Mouse (Mus musculus): ENCODE measurements around the gene Susd1. TPM values are rescaled to one million over a fixed set of nuclear protein-coding genes. Genes with fewer than 3 reads are reported as not detected.
A peak's percentile ranks its signal among the peaks of the same experiment; 100 is the strongest.

Gene Susd1
- polyA plus RNA-seq, 1 experiment from 2014 or later: 10.1 TPM

DNA sequence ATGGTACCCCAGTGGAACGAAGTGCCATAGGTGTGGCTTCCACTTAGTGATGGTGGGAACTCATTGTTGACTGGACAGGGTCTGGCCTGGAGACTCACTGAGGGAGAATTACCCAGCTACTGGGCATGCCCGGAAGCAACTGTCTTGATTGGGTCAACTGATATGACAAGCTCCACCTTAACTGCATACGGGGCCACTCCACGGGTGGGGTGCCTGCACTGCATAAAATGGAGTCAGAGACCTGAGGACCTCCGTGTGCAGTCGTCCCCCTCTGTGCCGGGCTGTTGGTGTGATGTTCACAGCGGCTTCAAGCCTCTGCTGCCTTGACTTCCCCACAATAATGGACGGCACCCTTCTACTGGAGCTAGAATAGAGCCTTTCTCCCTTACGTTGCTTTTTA is 79.5 kb downstream of the Susd1 start:
- 77% methylated on average over 10 of the region's 10 CpGs for WGBS
- no peak overlapping the region for H3K9ac ChIP-seq
- peak overlapping the region; percentile 81 for H3K27ac ChIP-seq
- H3K4me1 ChIP-seq: peaks cover 38% of the 10 kb centered on the region
- ATAC-seq (replicated peaks; ENCODE audit: low FRiP score): no peak
- H3K4me3 ChIP-seq (replicated peaks): no peak overlapping the region
- H3K9me3 ChIP-seq (replicated peaks): no peaks in the 10 kb centered on the region
- H3K4me2 ChIP-seq: peak overlapping the region; percentile 27; the same call in 1 of the 2 replicates
- no peaks in the 10 kb centered on the region for H3K36me3 ChIP-seq
- no peaks in the 10 kb centered on the region for H3K27me3 ChIP-seq

DNA sequence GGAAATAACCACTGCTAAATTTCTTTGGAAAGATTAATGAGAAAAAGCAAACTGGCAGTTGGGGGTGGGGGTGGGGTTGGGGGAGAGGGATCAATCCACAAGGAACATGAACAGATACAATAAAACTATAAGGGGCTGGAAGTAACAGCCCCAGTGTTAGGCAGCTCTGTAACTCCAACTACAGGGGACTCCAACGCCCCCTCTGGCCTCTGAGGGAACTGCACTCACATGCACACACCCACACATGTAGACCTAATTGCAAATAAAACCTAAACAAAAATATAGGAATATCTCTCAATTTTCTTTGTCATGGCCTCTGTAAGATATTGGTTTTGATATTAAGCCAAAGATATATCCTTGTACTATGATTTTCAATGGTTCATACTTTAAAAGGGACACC is 83.0 kb downstream of the Susd1 start:
- WGBS: 50% methylated on average over 1 of the region's 1 CpGs
- no peak for ATAC-seq (replicated peaks; ENCODE audit: low FRiP score)
- Histone ChIP-seq H3K27ac (no peak overlapping the region), H3K9me3 (replicated peaks) (no peaks in the 10 kb centered on the region), H3K4me2 (no peak overlapping the region), H3K4me1 (peaks cover 25% of the 10 kb centered on the region), H3K4me3 (replicated peaks) (no peak overlapping the region), H3K27me3 (no peaks in the 10 kb centered on the region), H3K36me3 (no peaks in the 10 kb centered on the region), H3K9ac (no peak overlapping the region)

- no peak for ATAC-seq (replicated peaks; ENCODE audit: low FRiP score)
- 89% methylated on average over 3 of the region's 3 CpGs for WGBS
These were observed 83.8 kb downstream of the Susd1 start for GRCm38 (mm10) chr4:59354666-59355065.

GRCm38 (mm10) chr4:59351938-59352337 is 86.5 kb downstream of the Susd1 start:
- no peak overlapping the region for H3K9ac ChIP-seq
- peak overlapping the region; percentile 28; the same call in 1 of the 2 replicates for H3K27ac ChIP-seq
- H3K36me3 ChIP-seq: no peaks in the 10 kb centered on the region
- WGBS: 72% methylated on average over 7 of the region's 7 CpGs
- peaks cover 16% of the 10 kb centered on the region for H3K4me1 ChIP-seq
- H3K4me2 ChIP-seq: no peak overlapping the region
- no peak overlapping the region for H3K4me3 ChIP-seq (replicated peaks)
- no peak for ATAC-seq (replicated peaks; ENCODE audit: low FRiP score)
- H3K9me3 ChIP-seq (replicated peaks): no peaks in the 10 kb centered on the region
- H3K27me3 ChIP-seq: no peaks in the 10 kb centered on the region

More at GRCm38 (mm10) chr4:59354666-59355065, 83.8 kb downstream of the Susd1 start:
- no peak overlapping the region for H3K27ac ChIP-seq
- H3K9me3 ChIP-seq (replicated peaks): no peaks in the 10 kb centered on the region
- H3K4me2 ChIP-seq: no peak overlapping the region
- no peaks in the 10 kb centered on the region for H3K36me3 ChIP-seq
- H3K4me1 ChIP-seq: peaks cover 20% of the 10 kb centered on the region
- no peaks in the 10 kb centered on the region for H3K27me3 ChIP-seq
- H3K4me3 ChIP-seq (replicated peaks): no peak overlapping the region
- no peak overlapping the region for H3K9ac ChIP-seq

- ATAC-seq (replicated peaks; ENCODE audit: low FRiP score): no peak
- Histone ChIP-seq H3K9ac (no peak overlapping the region), H3K4me1 (peaks cover 16% of the 10 kb centered on the region), H3K36me3 (no peaks in the 10 kb centered on the region), H3K4me2 (no peak overlapping the region), H3K27ac (no peak overlapping the region), H3K27me3 (no peaks in the 10 kb centered on the region), H3K4me3 (replicated peaks) (no peak overlapping the region), H3K9me3 (replicated peaks) (no peaks in the 10 kb centered on the region)
- WGBS: 93% methylated on average over 2 of the region's 2 CpGs
These were observed 88.1 kb downstream of the Susd1 start for GRCm38 (mm10) chr4:59350354-59350753.

DNA sequence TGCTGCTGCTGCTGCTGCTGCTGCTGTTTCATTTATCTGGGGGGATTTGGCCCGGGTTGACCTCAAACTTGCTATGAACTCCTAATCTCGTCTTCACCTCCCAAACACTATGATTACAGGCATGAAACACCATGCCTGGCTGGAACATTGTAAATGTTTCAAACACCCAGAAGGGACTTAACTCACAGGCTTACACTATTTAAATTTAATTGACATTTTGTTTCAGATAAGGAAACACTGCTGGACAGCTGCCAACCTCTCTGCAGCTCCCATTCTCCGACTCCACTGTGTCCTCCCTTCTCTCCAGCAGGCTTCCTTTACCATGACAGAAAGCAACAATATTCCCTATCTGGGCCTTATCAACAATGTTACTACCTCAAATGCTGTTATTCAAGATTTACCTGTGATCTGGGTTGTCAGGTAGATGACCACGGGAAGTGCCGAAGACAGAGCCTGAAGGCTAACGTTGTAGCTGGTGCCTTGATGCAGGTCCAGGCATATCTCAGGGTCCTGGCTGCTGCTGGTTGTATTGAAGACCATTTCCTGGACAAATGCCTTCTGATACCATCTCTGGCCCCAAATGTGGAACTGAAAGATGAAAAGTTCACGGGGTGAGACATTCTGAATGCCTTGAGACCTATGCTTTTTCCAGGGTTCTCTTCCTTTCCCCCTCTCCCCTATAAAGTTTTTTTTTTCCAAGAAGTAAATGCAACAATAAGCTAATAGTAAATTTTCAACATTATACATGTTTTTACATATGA is 88.8 kb downstream of the Susd1 start:
- peak overlapping the region; percentile 71 for H3K27ac ChIP-seq
- no peaks in the 10 kb centered on the region for H3K9me3 ChIP-seq (replicated peaks)
- no peaks in the 10 kb centered on the region for H3K27me3 ChIP-seq
- H3K9ac ChIP-seq: no peak overlapping the region
- WGBS: 45% methylated on average over 7 of the region's 7 CpGs
- ATAC-seq (replicated peaks; ENCODE audit: low FRiP score): peak; percentile 18; the same call in 1 of the 2 replicates
- H3K4me1 ChIP-seq: peaks cover 16% of the 10 kb centered on the region
- H3K36me3 ChIP-seq: no peaks in the 10 kb centered on the region
- H3K4me3 ChIP-seq (replicated peaks): no peak overlapping the region
- no peak overlapping the region for H3K4me2 ChIP-seq

DNA sequence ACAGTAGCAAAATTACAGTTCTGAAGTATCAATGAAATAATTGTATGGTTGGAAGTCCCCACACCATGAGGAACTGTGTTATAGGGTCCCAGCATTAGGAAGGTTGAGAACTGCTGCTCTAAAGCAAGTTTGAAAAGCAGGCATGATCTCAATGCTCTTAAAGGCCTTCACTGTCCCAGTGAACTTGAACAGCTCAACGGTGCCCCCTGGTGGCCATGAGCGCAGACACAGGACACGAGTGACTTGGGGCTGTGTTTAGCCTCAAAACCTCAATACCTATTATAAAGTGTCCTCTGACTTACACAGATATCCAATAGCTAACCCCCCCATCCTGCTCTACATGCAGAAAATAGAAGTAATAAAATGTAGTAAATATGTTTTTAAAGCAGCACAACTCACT is 97.7 kb downstream of the Susd1 start:
- Histone ChIP-seq H3K4me2 (no peak overlapping the region), H3K36me3 (no peaks in the 10 kb centered on the region), H3K9ac (no peak overlapping the region), H3K4me1 (peaks cover 16% of the 10 kb centered on the region), H3K27me3 (no peaks in the 10 kb centered on the region), H3K27ac (no peak overlapping the region), H3K9me3 (replicated peaks) (no peaks in the 10 kb centered on the region), H3K4me3 (replicated peaks) (no peak overlapping the region)
- 1% methylated on average over 3 of the region's 3 CpGs for WGBS
- peak; percentile 75 for ATAC-seq (replicated peaks; ENCODE audit: low FRiP score)

- Histone ChIP-seq H3K27me3 (no peaks in the 10 kb centered on the region), H3K4me3 (replicated peaks) (no peak overlapping the region), H3K4me1 (peaks cover 18% of the 10 kb centered on the region), H3K27ac (no peak overlapping the region), H3K9ac (no peak overlapping the region), H3K36me3 (no peaks in the 10 kb centered on the region), H3K9me3 (replicated peaks) (no peaks in the 10 kb centered on the region), H3K4me2 (no peak overlapping the region)
- no peak for ATAC-seq (replicated peaks; ENCODE audit: low FRiP score)
- 63% methylated on average over 5 of the region's 5 CpGs for WGBS
These were observed 98.4 kb downstream of the Susd1 start for GRCm38 (mm10) chr4:59340046-59340445.

DNA sequence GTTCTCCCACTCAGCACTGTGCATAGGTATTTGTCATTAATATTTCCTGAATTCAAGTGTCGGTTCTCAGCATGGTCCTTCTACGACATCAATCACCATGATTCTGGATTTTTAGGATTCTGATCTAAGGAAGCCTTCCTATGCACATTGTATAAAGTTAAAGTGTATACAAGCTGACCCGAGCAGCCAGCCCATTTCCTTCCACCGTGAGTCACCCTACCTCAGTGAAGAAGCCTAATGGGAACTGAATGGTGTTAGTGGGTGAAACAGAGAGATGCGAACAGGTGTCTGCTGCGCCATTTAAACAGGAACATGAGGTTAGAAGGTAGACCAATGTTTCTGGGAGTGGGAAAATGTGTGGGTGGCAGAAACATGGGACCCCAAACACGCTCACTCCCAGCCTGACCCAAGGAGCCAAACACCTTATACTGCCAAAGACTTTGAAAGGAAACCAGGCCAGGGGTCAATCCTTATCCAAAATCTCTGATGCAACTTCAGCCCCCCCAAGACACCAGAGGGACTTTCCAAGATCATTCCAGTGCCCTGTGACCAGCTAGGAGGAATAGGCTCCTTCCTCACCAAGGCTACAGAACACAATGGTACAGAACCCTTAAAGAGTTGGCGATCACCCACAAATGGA is 99.4 kb downstream of the Susd1 start:
- Histone ChIP-seq H3K27me3 (no peaks in the 10 kb centered on the region), H3K4me3 (replicated peaks) (no peak overlapping the region), H3K9ac (no peak overlapping the region), H3K36me3 (no peaks in the 10 kb centered on the region), H3K4me2 (no peak overlapping the region), H3K27ac (no peak overlapping the region), H3K9me3 (replicated peaks) (no peaks in the 10 kb centered on the region), H3K4me1 (peaks cover 18% of the 10 kb centered on the region)
- WGBS: 89% methylated on average over 8 of the region's 8 CpGs
- no peak for ATAC-seq (replicated peaks; ENCODE audit: low FRiP score)

GRCm38 (mm10) chr4:59337533-59337885 is 100.9 kb downstream of the Susd1 start:
- H3K4me3 ChIP-seq (replicated peaks): no peak overlapping the region
- no peaks in the 10 kb centered on the region for H3K27me3 ChIP-seq
- 87% methylated on average over 6 of the region's 6 CpGs for WGBS
- no peak overlapping the region for H3K4me2 ChIP-seq
- peaks cover 18% of the 10 kb centered on the region for H3K4me1 ChIP-seq
- ATAC-seq (replicated peaks; ENCODE audit: low FRiP score): no peak
- H3K9me3 ChIP-seq (replicated peaks): no peaks in the 10 kb centered on the region
- no peak overlapping the region for H3K27ac ChIP-seq
- no peak overlapping the region for H3K9ac ChIP-seq
- H3K36me3 ChIP-seq: no peaks in the 10 kb centered on the region

DNA sequence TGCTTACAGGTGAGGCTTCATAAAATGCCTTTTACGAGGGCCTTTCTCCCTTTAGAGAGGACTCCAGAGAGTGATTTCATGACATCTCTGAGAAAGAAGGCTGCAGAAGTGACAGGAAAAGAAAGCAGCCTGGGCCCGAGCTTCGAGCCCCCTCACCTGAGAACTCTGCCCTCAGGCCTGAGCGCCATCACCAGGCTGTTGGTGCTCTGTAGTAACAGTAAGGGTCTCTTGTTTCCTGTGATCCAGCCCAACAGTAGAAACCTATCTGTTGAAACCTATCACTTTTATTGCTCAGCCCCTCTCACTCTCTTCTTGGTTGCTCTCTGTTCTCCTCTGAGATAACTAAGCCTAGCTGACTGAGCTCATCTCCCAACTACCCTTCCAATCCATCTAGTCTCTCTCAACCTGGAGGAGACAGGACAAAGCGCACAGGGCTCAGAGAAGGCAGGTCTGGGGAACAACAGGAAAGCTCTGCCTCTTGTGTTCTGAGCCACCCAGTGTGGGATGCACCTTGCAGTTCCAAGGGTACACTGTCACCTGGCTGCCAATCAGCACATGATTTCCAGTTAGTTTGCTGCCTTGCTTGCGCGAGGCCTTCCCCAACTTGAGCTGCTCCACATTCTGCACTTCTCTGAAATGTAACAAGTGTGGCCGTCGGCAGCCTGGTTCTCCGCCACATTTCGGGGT is 101.4 kb downstream of the Susd1 start:
- peak overlapping the region; percentile 45 for H3K27ac ChIP-seq
- 82% methylated on average over 11 of the region's 11 CpGs for WGBS
- ATAC-seq (replicated peaks; ENCODE audit: low FRiP score): no peak

GRCm38 (mm10) chr4:59336439-59336809 is 102.0 kb downstream of the Susd1 start:
- Histone ChIP-seq H3K4me3 (replicated peaks) (no peak overlapping the region), H3K4me2 (no peak overlapping the region), H3K27ac (peak overlapping the region; percentile 45), H3K9me3 (replicated peaks) (no peaks in the 10 kb centered on the region), H3K36me3 (no peaks in the 10 kb centered on the region), H3K27me3 (no peaks in the 10 kb centered on the region), H3K4me1 (peaks cover 25% of the 10 kb centered on the region), H3K9ac (no peak overlapping the region)
- peak; percentile 75 for ATAC-seq (replicated peaks; ENCODE audit: low FRiP score)
- whole genome bisulfite sequencing: 40% methylated on average over 7 of the region's 7 CpGs

More for the DNA sequence above, 101.4 kb downstream of the Susd1 start:
- H3K27me3 ChIP-seq: no peaks in the 10 kb centered on the region
- H3K9me3 ChIP-seq (replicated peaks): no peaks in the 10 kb centered on the region
- H3K4me1 ChIP-seq: peaks cover 20% of the 10 kb centered on the region
- no peaks in the 10 kb centered on the region for H3K36me3 ChIP-seq
- H3K4me2 ChIP-seq: no peak overlapping the region
- no peak overlapping the region for H3K9ac ChIP-seq
- no peak overlapping the region for H3K4me3 ChIP-seq (replicated peaks)

Measured in kidney, embryonic 15.5 days (tissue).